Mouse (Mus musculus) ovary, adult 18-20 months (tissue): ENCODE results near the gene Mrpl33.

Source experiments
- DNase-seq: peaks from one replicate; pipeline ENCODE4 v3.0.0; 2022; ENCODE audit warnings: low spot score, mixed read lengths

The Mrpl33 gene

GRCm38 (mm10) chr5:31640542-31640941, 43.8 kb downstream of the Mrpl33 start:
- DNase-seq, result no peak

- no peak for DNase-seq
Measured at GRCm38 (mm10) chr5:31642300-31642699, 45.6 kb downstream of the Mrpl33 start.

DNA sequence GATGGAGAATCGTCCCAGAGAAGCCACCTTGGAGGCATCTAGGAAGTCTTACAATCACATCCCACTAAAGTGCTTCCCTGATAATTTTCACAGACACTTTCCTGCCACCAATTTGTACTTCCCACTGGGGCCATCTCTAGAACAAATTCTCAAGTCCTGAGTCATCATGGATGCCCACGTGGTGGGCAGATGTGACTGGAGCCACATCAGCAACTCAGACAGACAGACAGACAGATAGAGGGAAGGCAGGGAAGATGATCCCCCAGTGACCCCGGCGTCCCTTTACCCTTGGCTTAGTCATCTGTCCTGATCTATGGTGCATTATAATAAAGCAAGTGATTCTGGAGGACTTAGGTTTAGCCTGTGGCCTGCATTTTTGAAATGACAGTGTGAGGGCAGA, 47.5 kb downstream of the Mrpl33 start:
- DNase-seq, result no peak

- DNase-seq, result no peak
Measured at GRCm38 (mm10) chr5:31644847-31645246, 48.1 kb downstream of the Mrpl33 start.

GRCm38 (mm10) chr5:31645798-31646197, 49.1 kb downstream of the Mrpl33 start:
- DNase-seq, result no peak

- DNase-seq, result no peak
Measured at GRCm38 (mm10) chr5:31646574-31646973, 49.8 kb downstream of the Mrpl33 start.

DNA sequence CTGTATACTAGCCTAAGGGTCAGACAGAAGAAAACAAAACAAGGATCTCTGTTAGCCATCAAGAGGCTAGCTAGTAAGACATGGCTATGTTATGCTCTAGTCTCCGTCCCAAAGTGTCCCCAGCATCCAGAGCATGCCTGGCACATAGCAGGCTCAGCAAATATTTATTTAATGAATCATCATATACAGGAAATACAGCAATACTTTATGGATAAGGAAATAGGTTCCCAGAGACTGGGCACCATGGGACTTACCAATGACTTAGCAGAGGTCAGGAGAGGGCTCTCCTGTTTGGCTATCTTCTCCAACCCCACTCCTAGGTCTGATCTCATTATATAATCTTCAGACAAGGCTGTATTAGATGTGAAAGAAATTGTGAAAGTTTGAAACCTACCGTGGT, 50.6 kb downstream of the Mrpl33 start:
- no peak for DNase-seq

GRCm38 (mm10) chr5:31650518-31651288, 54.0 kb downstream of the Mrpl33 start:
- no peak for DNase-seq

GRCm38 (mm10) chr5:31655688-31656190, 59.0 kb downstream of the Mrpl33 start:
- DNase-seq, result no peak

DNA sequence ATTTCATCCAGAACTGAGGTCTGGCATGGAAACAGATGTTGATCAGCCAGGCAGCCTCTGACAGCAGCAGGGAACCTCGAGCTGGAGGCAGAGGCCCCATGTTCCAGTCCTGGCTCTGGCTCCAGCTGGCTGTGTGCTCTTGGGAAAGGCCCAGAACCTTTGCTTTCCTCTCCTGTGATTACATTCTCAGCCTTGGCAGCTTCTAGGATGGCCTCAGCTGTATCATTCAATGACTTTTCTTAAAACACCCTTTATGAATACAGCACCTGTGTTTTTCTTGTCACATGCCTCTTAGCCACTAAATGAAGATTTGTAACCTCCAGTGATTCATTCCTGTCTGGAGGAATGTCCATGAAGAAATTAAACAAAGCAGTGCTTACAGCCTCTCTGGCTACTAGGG, 69.4 kb downstream of the Mrpl33 start:
- DNase-seq, result peak; percentile 9

- no peak for DNase-seq
Measured at GRCm38 (mm10) chr5:31668325-31668968, 71.7 kb downstream of the Mrpl33 start.

GRCm38 (mm10) chr5:31669984-31670383, 73.2 kb downstream of the Mrpl33 start:
- no peak for DNase-seq

DNA sequence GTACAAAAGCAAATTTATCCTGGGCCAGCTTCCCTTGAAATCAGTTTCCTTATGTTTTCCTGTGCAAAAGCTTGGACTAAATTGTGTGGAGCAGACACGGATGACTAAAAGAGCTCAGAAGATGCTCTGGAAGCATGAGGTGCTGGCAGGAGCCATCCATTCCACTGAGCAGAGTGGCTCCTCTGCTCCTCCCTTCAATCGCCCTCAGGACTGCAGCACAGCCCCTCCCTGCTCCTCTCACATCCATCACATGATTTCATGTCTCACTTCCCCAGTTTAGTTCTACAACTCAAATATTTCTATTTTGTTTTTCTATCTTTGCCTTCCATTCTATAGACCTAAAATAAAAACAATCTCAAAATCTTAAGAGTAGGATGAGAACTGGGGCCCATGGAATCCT, 74.4 kb downstream of the Mrpl33 start:
- DNase-seq, result no peak

DNA sequence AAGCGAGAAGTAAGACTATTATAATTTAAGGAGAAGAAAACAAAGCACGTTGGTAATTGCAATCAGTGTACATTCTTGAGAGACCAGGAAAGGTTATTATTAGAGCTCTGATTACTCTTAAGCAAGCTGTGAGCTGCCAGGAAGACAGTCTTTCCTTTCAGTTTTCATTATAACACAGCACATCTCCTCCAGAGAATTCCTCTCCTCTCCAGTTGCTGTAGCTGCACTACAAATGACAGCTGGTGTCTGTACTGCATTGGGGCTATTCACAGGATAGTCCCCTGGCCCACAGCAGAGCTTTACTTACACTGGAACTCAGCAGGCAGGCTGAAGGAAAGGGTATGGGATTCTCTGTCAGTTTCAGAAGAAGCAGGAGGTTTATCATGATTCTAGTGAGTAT, 76.7 kb downstream of the Mrpl33 start:
- DNase-seq, result no peak

GRCm38 (mm10) chr5:31678000-31678399, 81.3 kb downstream of the Mrpl33 start:
- no peak for DNase-seq

GRCm38 (mm10) chr5:31680183-31680582, 83.4 kb downstream of the Mrpl33 start:
- no peak for DNase-seq

DNA sequence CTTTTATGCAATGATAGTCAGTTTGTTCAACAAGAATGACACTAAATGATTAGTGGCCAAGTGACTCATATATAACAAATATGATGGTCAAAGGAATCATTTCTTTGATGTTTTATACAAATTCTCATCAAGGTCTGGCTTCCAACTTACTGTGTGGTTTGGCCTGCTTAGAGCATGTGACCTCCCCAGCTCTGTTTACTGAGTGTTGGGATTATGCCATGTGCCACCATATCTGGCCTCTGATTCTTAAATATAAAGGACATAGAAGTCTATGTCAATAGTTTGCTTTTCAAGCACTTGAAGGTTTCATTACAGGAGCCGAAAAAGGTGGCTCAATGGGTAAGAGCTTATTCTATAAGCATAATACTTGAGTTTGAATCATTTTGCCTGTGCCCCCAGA, 85.6 kb downstream of the Mrpl33 start:
- no peak for DNase-seq

DNA sequence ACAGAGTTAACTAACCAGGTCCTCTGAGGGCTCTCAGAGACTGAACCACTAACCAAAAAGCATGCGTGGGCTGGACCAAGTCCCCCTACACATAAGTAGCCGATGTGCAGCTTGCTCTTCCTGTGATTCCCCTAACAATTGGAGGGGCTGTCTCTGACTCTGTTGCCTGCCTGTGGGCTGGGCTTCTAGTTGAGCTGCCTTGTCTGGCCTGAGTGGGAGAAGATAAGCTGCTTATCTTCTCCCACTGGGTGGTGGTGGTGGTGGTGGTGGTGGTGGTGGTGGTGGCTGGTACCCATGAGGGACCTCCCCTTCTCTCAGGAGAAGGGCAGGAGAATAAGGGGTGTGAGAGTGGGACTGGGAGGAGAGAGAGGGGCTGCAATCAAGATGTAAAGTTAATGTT, 89.3 kb downstream of the Mrpl33 start:
- no peak for DNase-seq

DNA sequence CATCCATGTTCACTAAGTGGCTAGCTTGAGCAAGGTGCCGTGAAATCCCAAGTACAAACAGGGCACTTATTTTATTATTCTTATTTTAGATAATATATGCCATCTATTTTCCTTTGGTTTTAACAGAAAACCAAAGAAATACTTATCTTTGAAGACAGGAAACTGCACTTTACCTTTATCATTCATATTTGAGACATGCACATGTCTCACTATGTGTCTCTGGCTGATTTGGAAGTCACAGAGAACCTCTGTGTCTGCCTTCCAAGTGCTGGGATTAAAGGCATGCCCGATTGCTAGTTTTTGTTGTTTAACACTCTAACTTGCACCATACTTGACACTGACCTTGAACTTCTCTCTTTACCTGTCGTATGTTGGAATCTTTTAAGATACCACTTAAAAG, 91.2 kb downstream of the Mrpl33 start:
- DNase-seq, result no peak

DNA sequence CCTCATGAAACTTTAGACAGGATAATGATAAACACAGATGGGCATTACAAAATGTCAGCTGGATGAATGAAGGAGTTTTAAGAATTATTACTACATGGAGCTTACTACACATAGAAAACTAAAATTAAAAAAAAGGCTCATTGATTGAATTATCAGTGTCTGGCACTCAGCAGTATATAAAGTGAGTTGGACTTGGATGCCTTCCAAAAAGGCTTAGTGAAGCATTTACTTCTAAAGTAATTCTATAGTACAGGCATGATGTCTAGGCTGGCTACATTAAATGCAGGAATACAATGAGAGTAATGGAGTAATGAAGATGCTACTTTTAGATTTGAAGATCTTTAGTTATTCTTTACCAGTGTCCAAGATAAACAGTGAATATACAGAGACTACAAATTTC, 96.5 kb downstream of the Mrpl33 start:
- no peak for DNase-seq

GRCm38 (mm10) chr5:31696971-31697643, 100.4 kb downstream of the Mrpl33 start, which contains the start of gene Rbks:
TSS of gene Rbks (minus strand) at chr5:31697627.
- DNase-seq, result no peak

DNA sequence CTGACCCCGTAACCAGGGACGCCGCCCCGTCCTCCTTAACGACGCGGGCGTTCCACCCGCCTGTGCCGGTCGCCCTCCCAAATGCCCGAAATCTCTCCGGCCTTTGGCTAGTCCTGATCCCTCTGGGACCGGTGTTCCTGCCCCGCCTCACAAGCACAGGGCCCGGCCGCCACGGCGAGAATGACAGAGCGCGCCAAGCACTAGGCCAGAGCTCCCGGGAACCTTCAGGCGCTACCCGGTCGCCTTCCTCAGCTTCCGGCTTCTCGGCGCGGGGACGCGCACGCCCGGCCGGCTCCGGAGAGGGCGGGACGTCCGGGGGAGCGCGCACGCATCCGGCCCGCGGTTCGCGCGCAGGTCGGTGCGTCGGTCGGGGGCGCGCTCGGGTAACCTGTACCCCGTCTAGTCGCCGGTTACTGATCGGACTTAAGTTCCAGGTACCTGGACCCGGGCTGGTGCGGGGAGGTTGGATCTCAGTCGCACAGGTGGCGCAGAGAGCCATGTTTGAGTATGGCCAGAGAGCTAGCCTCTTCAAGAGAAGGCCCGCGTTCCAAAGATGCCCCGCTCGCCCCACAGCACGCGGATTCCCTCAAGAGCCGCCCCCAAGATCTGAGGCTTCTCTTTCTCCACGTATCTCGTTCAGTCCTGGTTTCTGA, 101.0 kb downstream of the Mrpl33 start, which contains the start of gene Babam2:
Babam2 (plus strand) TSS at position 41 of the 653 bp plus-strand sequence.
- peak; percentile 86 for DNase-seq
